Mouse (Mus musculus) limb, embryonic 11.5 days (tissue): ENCODE data around the gene Gnl1. TPM values are rescaled to one million over a fixed set of nuclear protein-coding genes. Genes with fewer than 3 reads are reported as not detected.
A peak's percentile ranks its signal among the peaks of the same experiment; 100 is the strongest.

ENCODE experiments used
- ATAC-seq: fragments of 200-750 bp; cut with Nextera tagmentation; 2 replicates; pipeline ENCODE4 v1.8.0; 2017; ENCODE audit warnings: low read depth; ENCODE audit not compliant: insufficient number of reproducible peaks, low FRiP score, low TSS enrichment
- DNase-seq: peaks from one replicate; pipeline ENCODE4 v3.0.0-alpha.2; 2015; ENCODE audit warnings: low spot score
- H3K27ac ChIP-seq: fragments of 300-500 bp; sonication (generic); replicated peaks from 2 replicates; pipeline ENCODE4 v1.5.1; 2014; ENCODE audit warnings: low read depth, mild to moderate bottlenecking, low read length
- H3K27me3 ChIP-seq: fragments of 300-500 bp; sonication (generic); 2 replicates; pipeline ENCODE4 v1.6.1; 2014; ENCODE audit warnings: mild to moderate bottlenecking, low read length, mixed read lengths; ENCODE audit not compliant: control insufficient read depth, insufficient read depth
- H3K36me3 ChIP-seq: fragments of 300-500 bp; sonication (generic); 2 replicates; pipeline ENCODE4 v1.6.1; 2014; ENCODE audit warnings: mild to moderate bottlenecking, low read length, moderate library complexity, mixed read lengths; ENCODE audit not compliant: control insufficient read depth, insufficient read depth
- H3K4me1 ChIP-seq: fragments of 300-500 bp; sonication (generic); 2 replicates; pipeline ENCODE4 v1.6.1; 2014; ENCODE audit warnings: low read length, mixed read lengths; ENCODE audit not compliant: control insufficient read depth, insufficient read depth
- H3K4me2 ChIP-seq: fragments of 300-500 bp; sonication (generic); 2 replicates; pipeline ENCODE4 v1.6.1; 2014; ENCODE audit warnings: low read depth, mild to moderate bottlenecking, moderate library complexity; ENCODE audit not compliant: severe bottlenecking
- H3K4me3 ChIP-seq: fragments of 300-500 bp; sonication (generic); 2 replicates; pipeline ENCODE4 v1.5.1; 2014; ENCODE audit warnings: low read depth, low read length
- H3K9ac ChIP-seq: fragments of 300-500 bp; sonication (generic); 2 replicates; pipeline ENCODE4 v1.6.1; 2014; ENCODE audit warnings: mild to moderate bottlenecking, low read length
- H3K9me3 ChIP-seq: fragments of 300-500 bp; sonication (generic); 2 replicates; pipeline ENCODE4 v1.6.1; 2016; ENCODE audit warnings: low read length; ENCODE audit not compliant: control insufficient read depth
- WGBS: fragments of 180-500 bp; shearing (Covaris S2); extraction: QIAGEN DNeasy Blood & Tissue Kit; methylation state at CpG from one replicate; pipeline ENCODE4 v1.1.7; 2014; 5-methylcytosine and 5-hydroxymethylcytosine counted together
- polyA plus RNA-seq: library from polyadenylated mRNA; unstranded; fragments of >200 nt; fragmentation: Nextera tagmentation; extraction: Ambion mirVana; gene quantifications from 2 replicates; pipeline ENCODE4 v1.2.1, GENCODE M21; 2014

The Gnl1 gene
- polyA plus RNA-seq, 1 experiment from 2014 or later, result 40.8 TPM

- Histone ChIP-seq H3K9ac (peak overlapping the region; percentile 77), H3K36me3 (peaks cover 17% of the 10 kb centered on the region; the same call in 1 of the 2 replicates), H3K9me3 (no peaks in the 10 kb centered on the region), H3K4me1 (peaks cover 10% of the 10 kb centered on the region), H3K27me3 (no peaks in the 10 kb centered on the region), H3K4me3 (peak overlapping the region; percentile 82), H3K4me2 (peak overlapping the region; percentile 90), H3K27ac (peak overlapping the region; percentile 90)
- under 1% methylated on average over 29 of the region's 29 CpGs for WGBS
- peak; percentile 60 for DNase-seq
- ATAC-seq, result peak; percentile 28; the same call in 1 of the 2 replicates
These were observed 708 bp downstream of the Gnl1 start for GRCm38 (mm10) chr17:35980363-35980754.

- ATAC-seq (no peak), DNase-seq (no peak)
- peaks cover 17% of the 10 kb centered on the region; the same call in 1 of the 2 replicates for H3K36me3 ChIP-seq
- H3K4me1 ChIP-seq, result peaks cover 10% of the 10 kb centered on the region
- H3K4me3 ChIP-seq, result no peak overlapping the region; the same call in 1 of the 2 replicates
- no peaks in the 10 kb centered on the region for H3K9me3 ChIP-seq
- H3K4me2 ChIP-seq, result no peak overlapping the region
- no peak overlapping the region for H3K27ac ChIP-seq
- no peak overlapping the region for H3K9ac ChIP-seq
- H3K27me3 ChIP-seq, result no peaks in the 10 kb centered on the region
- 92% methylated on average over 9 of the region's 9 CpGs for WGBS
These were observed 2.1 kb downstream of the Gnl1 start for GRCm38 (mm10) chr17:35981776-35982175.

- peaks cover 7% of the 10 kb centered on the region; the same call in 1 of the 2 replicates for H3K4me1 ChIP-seq
- H3K9ac ChIP-seq, result no peak overlapping the region
- H3K36me3 ChIP-seq, result peaks cover 6% of the 10 kb centered on the region; the same call in 1 of the 2 replicates
- H3K27me3 ChIP-seq, result no peaks in the 10 kb centered on the region
- ATAC-seq (no peak), DNase-seq (no peak)
- no peaks in the 10 kb centered on the region for H3K9me3 ChIP-seq
- WGBS, result 58% methylated on average over 10 of the region's 10 CpGs
- no peak overlapping the region for H3K4me3 ChIP-seq
- no peak overlapping the region for H3K4me2 ChIP-seq
- no peak overlapping the region for H3K27ac ChIP-seq
These were observed 12.1 kb downstream of the Gnl1 start for GRCm38 (mm10) chr17:35991781-35992180.

GRCm38 (mm10) chr17:35993675-35994074 is 14.0 kb downstream of the Gnl1 start:
- H3K4me1 ChIP-seq, result peaks cover 9% of the 10 kb centered on the region; the same call in 1 of the 2 replicates
- no peaks in the 10 kb centered on the region for H3K9me3 ChIP-seq
- no peak overlapping the region for H3K27ac ChIP-seq
- H3K36me3 ChIP-seq, result peaks cover 3% of the 10 kb centered on the region; the same call in 1 of the 2 replicates
- no peak overlapping the region for H3K4me2 ChIP-seq
- H3K9ac ChIP-seq, result no peak overlapping the region
- DNase-seq (peak; percentile 92), ATAC-seq (peak; percentile 55)
- no peaks in the 10 kb centered on the region for H3K27me3 ChIP-seq
- H3K4me3 ChIP-seq, result 0 out of 2 replicates have a peak overlapping the region, but pooled peaks have one; percentile 6
- 8% methylated on average over 17 of the region's 17 CpGs for WGBS

- no peaks in the 10 kb centered on the region for H3K9me3 ChIP-seq
- DNase-seq, result peak; percentile 80
- H3K4me2 ChIP-seq, result peak overlapping the region; percentile 73
- no peaks in the 10 kb centered on the region for H3K36me3 ChIP-seq
- H3K4me3 ChIP-seq, result peak overlapping the region; percentile 55
- 3% methylated on average over 31 of the region's 31 CpGs for WGBS
- peak overlapping the region; percentile 61 for H3K9ac ChIP-seq
- ATAC-seq, result peak; percentile 24; the same call in 1 of the 2 replicates
- peaks cover 9% of the 10 kb centered on the region; the same call in 1 of the 2 replicates for H3K4me1 ChIP-seq
- no peak overlapping the region for H3K27ac ChIP-seq
- no peaks in the 10 kb centered on the region for H3K27me3 ChIP-seq
These were observed 14.7 kb downstream of the Gnl1 start for GRCm38 (mm10) chr17:35994175-35994878.

- ATAC-seq, result no peak
- H3K4me2 ChIP-seq, result peak overlapping the region; percentile 73
- H3K9me3 ChIP-seq, result no peaks in the 10 kb centered on the region
- peak; percentile 43 for DNase-seq
- H3K36me3 ChIP-seq, result no peaks in the 10 kb centered on the region
- H3K9ac ChIP-seq, result peak overlapping the region; percentile 61
- no peaks in the 10 kb centered on the region for H3K27me3 ChIP-seq
- H3K4me3 ChIP-seq, result peak overlapping the region; percentile 55
- no peak overlapping the region for H3K27ac ChIP-seq
- WGBS, result 6% methylated on average over 14 of the region's 14 CpGs
- peaks cover 9% of the 10 kb centered on the region; the same call in 1 of the 2 replicates for H3K4me1 ChIP-seq
These were observed 15.2 kb downstream of the Gnl1 start for GRCm38 (mm10) chr17:35994879-35995240.

GRCm38 (mm10) chr17:35996949-35997348 is 17.3 kb downstream of the Gnl1 start:
- ATAC-seq, result peak; percentile 46; the same call in 1 of the 2 replicates
- Histone ChIP-seq H3K9me3 (no peaks in the 10 kb centered on the region), H3K27ac (no peak overlapping the region), H3K9ac (no peak overlapping the region), H3K4me1 (peaks cover 9% of the 10 kb centered on the region; the same call in 1 of the 2 replicates), H3K36me3 (no peaks in the 10 kb centered on the region), H3K4me3 (no peak overlapping the region), H3K4me2 (no peak overlapping the region), H3K27me3 (no peaks in the 10 kb centered on the region)
- DNase-seq, result peak; percentile 98
- 5% methylated on average over 11 of the region's 11 CpGs for WGBS

GRCm38 (mm10) chr17:35997713-35998510 is 18.3 kb downstream of the Gnl1 start:
- Histone ChIP-seq H3K27ac (no peak overlapping the region), H3K36me3 (no peaks in the 10 kb centered on the region), H3K9ac (no peak overlapping the region), H3K27me3 (no peaks in the 10 kb centered on the region), H3K4me1 (peaks cover 9% of the 10 kb centered on the region; the same call in 1 of the 2 replicates), H3K4me2 (no peak overlapping the region), H3K4me3 (no peak overlapping the region), H3K9me3 (no peaks in the 10 kb centered on the region)
- no peak for DNase-seq
- no peak for ATAC-seq
- 64% methylated on average over 12 of the region's 12 CpGs for WGBS
